Mouse (Mus musculus) lung, postnatal 4 days (tissue): ENCODE data around the gene Cradd.

Experiments
- DNase-seq, 2 experiments: peaks; one replicate each; pipeline ENCODE4 v3.0.0; 2021

The Cradd gene

DNA sequence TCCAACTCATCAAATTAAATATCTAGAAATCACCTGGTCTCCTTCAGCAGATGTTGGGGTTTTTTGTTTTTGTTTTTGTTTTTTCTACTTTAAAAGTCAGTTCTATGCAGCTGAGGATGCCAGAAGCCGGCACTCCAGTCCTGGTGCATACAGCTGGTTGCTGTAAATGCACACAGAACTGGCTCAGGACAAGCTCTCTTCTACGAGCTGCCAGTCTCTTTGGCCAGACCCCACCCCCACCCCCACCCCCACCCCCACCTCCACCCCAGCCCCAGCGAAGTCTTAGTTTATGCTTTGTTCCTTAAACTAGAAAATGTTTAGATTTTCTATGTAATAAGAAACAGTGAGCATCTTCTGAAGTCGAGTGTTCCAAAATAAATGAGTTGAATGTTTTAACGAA is 57.0 kb downstream of the Cradd start:
- no peak for DNase-seq

DNA sequence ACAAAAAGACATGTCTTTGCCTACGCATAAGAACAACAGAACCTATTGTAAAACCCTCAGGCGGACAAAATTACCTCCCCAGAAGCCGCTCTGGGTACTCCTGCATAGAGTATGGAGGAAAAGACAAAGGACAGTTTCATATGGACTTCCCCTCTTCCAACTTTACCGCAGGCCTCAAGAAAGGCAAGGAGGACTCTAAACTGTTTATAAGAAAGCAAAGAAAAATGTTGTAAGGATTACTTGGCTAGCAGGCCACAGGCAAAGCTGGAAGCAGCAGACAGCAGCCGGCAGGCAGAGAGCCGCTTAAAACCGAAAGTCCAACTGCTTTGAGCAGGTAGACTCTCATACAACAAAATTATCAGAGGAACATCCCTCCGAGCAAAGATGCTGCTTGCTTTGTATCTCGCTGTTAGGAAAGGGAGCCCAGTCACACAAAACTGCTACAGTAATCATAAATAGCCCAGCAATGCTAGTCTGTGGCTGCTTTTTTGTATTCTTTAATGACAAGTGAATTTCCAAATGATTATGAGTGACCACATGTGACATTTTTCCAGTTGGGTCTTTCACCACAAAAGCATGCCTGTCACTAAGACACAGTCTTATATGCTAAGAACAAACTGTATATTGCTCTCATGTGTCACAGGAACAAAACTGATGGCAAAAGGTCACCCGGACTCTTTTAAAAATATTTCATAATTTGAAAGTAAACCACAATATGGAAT is 57.7 kb downstream of the Cradd start:
- DNase-seq = peak in 1 of 2 experiments; percentile 29

- no peak for DNase-seq
These were observed 58.4 kb downstream of the Cradd start for GRCm38 (mm10) chr10:95265576-95265975.

GRCm38 (mm10) chr10:95264485-95265321 is 59.2 kb downstream of the Cradd start:
- peak; percentile 62 to 67 for DNase-seq

DNA sequence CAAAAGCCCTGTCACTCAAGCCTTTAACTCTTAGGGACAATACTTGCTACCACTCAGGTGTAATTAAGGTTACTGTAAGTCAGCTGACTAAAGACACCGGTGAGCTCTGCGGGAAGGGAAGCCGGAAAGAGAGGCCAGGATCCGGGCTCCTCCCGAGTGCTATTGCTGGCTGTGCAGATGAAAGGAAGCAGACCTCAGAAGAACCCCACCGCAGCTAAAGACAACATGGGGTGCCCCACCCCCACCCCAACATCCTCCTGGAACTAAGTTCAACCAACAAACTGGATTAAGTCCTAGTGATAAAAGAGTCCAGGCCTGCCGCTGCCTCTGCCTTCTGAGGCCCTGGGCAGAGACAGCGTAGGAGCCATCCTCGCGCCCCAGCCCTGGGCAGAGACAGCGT is 61.5 kb downstream of the Cradd start:
- peak; percentile 38 to 39 for DNase-seq

DNA sequence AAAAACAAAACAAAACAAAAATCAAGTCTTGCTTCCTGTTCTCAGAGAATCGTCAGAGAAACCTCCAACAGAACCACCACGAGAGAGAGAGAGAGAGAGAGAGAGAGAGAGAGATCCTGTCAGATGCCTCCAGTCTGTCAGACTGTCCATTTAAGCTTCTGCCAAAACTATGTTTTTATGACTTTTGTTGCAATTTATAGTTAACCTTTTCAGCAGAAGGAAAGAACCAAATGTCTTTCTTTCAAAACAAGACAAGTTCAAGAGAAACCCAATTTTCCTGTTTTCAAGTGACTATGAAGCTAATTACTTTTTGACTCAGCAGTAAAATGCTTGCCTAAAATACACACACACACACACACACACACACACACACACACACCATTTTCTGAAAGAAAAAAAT is 62.7 kb downstream of the Cradd start:
- DNase-seq = no peak

GRCm38 (mm10) chr10:95260420-95260819 is 63.5 kb downstream of the Cradd start:
- DNase-seq = no peak

- no peak for DNase-seq
These were observed 65.3 kb downstream of the Cradd start for GRCm38 (mm10) chr10:95258471-95259155.

DNA sequence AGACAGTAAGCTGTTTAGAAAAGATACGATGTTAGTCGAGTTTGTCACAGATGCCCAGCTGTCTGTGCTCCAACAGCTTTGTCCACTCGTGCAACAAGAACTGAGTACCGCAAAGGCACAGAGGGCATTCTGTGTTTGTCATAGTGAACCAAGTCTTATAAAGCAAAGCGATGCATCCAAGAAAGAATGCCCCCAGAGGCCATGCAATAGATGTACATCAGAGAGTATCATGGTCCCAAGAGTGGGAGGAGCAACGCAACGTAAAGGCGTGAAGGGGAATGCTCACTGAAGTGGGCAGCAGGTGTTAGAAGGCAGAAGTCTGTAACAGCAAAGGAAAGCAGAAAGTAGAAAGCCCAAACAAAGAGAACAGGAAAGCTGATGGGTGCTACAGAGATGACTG is 66.0 kb downstream of the Cradd start:
- no peak for DNase-seq

GRCm38 (mm10) chr10:95256095-95256494 is 67.8 kb downstream of the Cradd start:
- no peak for DNase-seq

DNA sequence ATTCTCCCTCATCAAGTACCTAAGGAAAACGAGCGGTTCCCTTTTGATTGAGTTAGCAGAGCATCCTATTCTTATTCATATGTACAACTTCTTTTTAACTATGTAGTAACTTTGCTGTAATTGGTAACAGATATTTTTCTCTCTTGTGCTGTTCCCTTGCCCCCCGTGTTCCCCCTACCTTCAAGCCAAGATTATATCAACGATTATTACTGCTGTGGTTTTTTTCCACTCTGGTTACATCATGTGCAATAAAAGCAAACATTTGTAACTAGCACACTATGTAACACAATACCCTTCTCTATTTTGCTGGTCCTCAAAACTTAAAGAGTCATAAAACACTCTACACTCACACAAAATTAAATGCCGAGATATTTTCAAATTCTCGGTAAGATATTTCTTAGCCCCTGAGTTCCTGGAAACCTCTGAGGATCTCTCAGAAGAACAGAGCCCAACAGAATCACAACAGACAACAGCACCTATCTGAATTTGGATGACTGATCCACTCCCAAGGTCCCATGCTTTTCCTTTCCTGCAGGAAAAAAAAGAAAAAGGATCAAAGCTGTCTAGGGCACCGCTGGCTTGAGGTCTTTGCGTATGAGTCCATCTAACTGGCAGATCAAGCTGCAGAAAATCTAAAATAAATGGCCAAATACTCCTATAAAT is 68.8 kb downstream of the Cradd start:
- no peak for DNase-seq

DNA sequence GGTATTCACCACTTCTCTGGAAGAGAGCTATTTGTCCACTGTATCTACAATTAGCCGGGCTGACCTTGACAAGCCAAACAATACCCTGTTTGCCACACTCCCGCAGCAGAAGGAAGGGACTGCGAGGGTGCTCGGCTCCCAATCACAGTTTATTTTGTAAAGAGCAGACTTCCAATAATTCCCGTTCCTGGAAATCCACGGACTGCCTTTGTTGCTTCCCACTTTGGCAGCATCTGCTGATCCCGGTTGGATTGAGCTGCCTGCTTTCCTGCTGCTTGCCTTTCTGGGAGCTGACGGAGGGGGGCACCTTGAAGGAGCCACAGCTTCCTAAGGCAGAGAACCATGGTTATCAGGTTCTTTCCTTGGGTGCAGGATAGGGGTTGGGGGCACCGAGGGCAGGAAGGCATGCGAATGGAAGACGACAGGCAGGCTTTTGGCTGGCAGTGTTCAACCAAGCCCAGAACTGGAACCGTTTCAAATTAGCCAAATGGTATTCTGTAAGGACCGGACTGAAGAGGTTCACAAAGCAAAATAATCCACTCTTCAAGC is 69.4 kb downstream of the Cradd start:
- peak; percentile 55 to 68 for DNase-seq

GRCm38 (mm10) chr10:95254046-95254445 is 69.9 kb downstream of the Cradd start:
- no peak for DNase-seq

DNA sequence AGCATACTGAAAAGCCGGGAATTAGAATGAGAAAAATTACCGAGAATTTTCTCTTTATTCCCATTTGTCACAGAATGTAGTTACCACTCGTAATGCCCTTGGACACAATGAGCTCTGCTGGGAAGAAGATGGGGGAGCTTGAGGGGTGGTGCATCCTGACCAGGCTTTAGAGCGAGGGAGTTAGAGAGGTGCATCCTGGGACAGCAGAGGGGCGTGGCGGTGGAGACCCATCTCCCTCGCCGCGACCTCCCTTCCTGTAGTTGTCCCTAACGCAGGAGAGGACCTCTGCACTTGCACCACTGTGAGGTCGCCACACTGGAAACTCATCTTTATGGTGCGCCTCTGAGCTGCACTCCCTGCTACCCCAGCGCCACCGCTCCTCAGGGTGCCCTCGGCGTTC is 72.3 kb downstream of the Cradd start:
- no peak for DNase-seq

DNA sequence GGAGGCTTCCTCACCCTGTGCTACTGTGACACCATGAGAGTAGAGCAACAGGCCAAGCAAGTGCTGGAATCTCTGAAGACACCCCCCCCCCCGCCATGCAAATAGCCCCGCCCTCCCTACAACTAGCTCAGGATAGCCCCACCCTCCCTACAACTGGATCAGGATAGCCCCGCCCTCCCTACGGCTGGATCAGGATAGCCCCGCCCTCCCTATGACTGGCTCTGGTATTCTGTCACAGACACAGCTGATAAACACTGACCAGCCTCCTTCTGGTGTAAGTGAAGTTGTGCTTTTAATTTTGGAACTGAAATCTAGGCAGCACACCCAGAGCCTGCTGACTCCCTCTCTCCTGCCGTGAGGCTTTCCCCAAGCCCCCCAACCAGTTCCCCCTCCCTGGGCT is 75.6 kb downstream of the Cradd start:
- no peak for DNase-seq

DNA sequence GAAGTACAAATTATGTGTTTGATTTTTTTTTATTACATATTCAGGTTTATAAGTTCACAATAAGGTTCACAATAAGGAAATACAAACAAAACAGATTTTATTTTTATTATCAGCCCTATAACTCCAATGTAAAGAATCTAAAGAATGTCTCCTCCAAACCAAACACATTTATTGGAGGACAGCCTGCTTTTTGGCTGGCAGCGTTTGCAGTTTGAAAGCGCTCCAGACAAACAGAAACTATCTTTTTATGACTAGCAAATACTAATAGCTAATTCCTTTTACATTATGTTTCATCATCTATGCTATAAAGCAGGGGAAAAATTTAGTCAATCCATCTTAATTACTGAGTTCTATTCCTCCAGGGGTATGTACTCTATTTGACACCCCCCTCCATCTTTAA is 77.2 kb downstream of the Cradd start:
- no peak for DNase-seq

DNA sequence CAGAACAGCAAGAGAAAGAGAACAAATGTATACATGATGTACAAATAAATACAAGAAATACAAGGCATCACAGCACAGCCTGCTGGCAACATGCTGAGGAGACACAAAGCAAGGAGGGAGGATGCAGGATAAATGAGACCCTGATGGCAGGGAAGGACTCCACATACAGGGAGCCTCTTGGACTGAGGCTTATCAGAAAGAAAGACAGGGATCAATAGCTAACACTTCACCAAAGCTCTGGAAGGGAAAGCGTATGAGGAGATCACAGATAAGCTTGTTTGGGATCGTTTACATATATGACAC is 78.3 kb downstream of the Cradd start:
- no peak for DNase-seq

DNA sequence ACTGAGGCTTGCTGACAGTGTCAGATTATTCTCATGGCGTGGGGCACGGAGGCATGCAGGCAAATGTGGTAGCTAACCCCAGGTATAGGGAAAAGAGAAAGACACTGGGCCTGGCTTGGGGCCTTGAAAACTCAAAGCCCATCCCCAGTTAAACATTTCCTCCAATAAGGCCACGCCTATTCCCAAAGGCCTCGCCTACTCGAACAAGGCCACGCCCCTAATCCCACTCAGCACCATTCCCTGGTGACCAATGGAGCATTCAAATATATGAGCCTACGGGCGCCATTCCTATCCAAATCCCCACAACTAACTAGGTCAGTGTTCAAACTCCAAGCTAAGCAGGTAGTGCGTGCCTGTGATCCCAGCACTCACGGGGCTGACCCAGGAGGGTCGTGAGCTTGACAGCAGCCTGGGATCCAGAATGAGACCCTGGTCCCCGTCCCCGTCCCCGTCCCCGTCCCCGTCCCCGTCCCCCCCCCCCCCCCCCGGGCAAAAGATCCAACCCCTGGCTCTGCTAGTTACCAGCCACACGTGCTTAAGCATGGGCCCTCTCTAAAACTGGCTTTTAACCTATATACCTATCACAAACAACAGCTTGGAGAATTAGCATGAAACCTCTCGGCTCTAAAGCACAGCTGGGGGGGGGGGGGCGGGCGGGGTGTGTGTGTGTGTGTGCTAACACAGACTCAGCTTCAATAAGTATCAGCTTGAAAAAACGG is 78.8 kb downstream of the Cradd start:
- no peak for DNase-seq

- no peak for DNase-seq
These were observed 84.5 kb downstream of the Cradd start for GRCm38 (mm10) chr10:95239196-95240069.

DNA sequence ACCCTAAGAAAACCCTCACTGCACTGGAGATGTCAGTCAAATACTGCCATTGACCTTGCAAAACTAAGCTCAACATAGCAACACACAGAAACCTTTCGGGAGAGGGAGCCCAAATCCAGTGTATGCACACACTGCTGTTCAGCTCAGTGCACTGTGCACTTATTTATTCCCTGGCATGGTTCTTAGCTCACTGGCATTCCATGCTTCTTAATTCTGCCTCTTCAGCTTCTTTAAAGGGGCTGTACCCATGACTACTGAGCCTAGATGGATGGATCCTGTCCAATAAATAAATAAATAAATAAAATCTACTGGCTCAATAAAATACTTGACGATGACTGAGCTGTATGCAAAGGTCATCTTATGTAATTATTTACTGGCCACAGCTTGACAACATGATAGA is 85.3 kb downstream of the Cradd start:
- DNase-seq = no peak

DNA sequence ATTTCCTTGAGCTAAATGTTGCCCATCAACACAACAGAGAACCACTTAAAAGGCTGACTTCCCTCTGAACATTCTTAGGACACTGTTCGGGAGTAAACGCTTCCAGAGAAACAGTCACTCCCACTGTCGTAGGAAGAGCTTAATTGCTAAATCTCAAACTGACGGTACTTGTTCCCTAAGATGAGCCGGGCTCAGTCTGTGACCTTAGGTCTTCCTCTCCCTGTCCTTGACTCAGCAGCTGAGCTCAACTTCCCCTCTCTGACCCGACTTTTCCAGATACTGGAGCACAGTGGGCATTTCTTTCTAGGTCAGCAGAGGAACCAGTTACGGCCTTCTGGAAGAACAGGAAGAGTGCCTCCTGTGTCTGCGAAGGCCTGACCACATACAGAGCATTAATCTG is 87.7 kb downstream of the Cradd start:
- peak in 1 of 2 experiments; percentile 37 for DNase-seq
